Mouse (Mus musculus) myocyte (in vitro differentiated cells): ENCODE results near the gene Psen1.

Experiments used
- CEBPB ChIP-seq: IDR thresholded peaks from 2 replicates; pipeline ENCODE4 v1.6.1; 2011; ENCODE audit warnings: mild to moderate bottlenecking, moderate library complexity; ENCODE audit not compliant: poor library complexity, insufficient read depth, severe bottlenecking
- MAX ChIP-seq: IDR thresholded peaks from one replicate; pipeline ENCODE4 v1.6.1; 2011; ENCODE audit warnings: low read depth, mild to moderate bottlenecking, control low read depth
- MYOG ChIP-seq, 3 experiments: IDR thresholded peaks; one replicate each; pipeline ENCODE4 v1.6.1; 2011; ENCODE audit warnings: control low read depth in 2 of 3, low read depth in 2 of 3, mild to moderate bottlenecking in 2 of 3; ENCODE audit not compliant: insufficient read length in 2 of 3, control insufficient read depth in 1 of 3, insufficient read depth in 1 of 3
- POLR2A ChIP-seq: IDR thresholded peaks from one replicate; pipeline ENCODE4 v1.6.1; 2011; ENCODE audit warnings: low read depth, mild to moderate bottlenecking, control low read depth, moderate library complexity; ENCODE audit not compliant: insufficient read length
- POLR2AphosphoS2 ChIP-seq: IDR thresholded peaks from one replicate; pipeline ENCODE4 v1.6.1; 2011; ENCODE audit warnings: low read depth, control low read depth; ENCODE audit not compliant: insufficient read length
- TCF12 ChIP-seq: IDR thresholded peaks from one replicate; pipeline ENCODE4 v1.6.1; 2011; ENCODE audit warnings: mild to moderate bottlenecking, control low read depth; ENCODE audit not compliant: poor library complexity, insufficient read depth, severe bottlenecking
- TCF3 ChIP-seq: IDR thresholded peaks from one replicate; pipeline ENCODE4 v1.6.1; 2011; ENCODE audit warnings: low read depth, control low read depth; ENCODE audit not compliant: insufficient read length
- USF1 ChIP-seq: IDR thresholded peaks from one replicate; pipeline ENCODE4 v1.6.1; 2011; ENCODE audit warnings: low read depth, mild to moderate bottlenecking, control low read depth, moderate library complexity

GRCm38 (mm10) chr12:83702796-83703195, 14.8 kb downstream of the Psen1 start:
- TF ChIP-seq MAX (no peak), TCF3 (no peak), CEBPB (no peak), POLR2A (no peak), USF1 (no peak), POLR2AphosphoS2 (no peak), TCF12 (no peak), MYOG (IDR thresholded peaks at IDR 0.05; ENCODE audit: control insufficient read depth in 1 of 3, insufficient read depth in 1 of 3, insufficient read length in 2 of 3, low read depth in 2 of 3) (no peak)
